Mouse (Mus musculus): ENCODE measurements around the gene Ctnnal1.
A peak's percentile ranks its signal among the peaks of the same experiment; 100 is the strongest.
"Not testable (repeated sequence)": the region's sequence is repeated elsewhere in the genome, so short reads cannot be mapped to it uniquely, and the experiment has no call there.

Gene Ctnnal1

GRCm38 (mm10) chr4:56865003-56865511 lies at the start of gene Ctnnal1:
Ctnnal1 (minus strand) TSS chr4:56865188.
- DNase-seq, result peak; percentile 93

GRCm38 (mm10) chr4:56914761-56915160 lies 49.8 kb upstream of the Ctnnal1 start:
- DNase-seq, result no peak

- DNase-seq, result no peak
Observed at GRCm38 (mm10) chr4:56914338-56914737, 49.4 kb upstream of the Ctnnal1 start.

- DNase-seq, result no peak
Observed at GRCm38 (mm10) chr4:56912382-56913001, 47.5 kb upstream of the Ctnnal1 start.

GRCm38 (mm10) chr4:56909568-56909967 lies 44.6 kb upstream of the Ctnnal1 start:
- peak; percentile 39 for DNase-seq

- no peak for DNase-seq
Observed at GRCm38 (mm10) chr4:56907671-56908070, 42.7 kb upstream of the Ctnnal1 start.

- DNase-seq, result no peak
Observed at GRCm38 (mm10) chr4:56906926-56907325, 41.9 kb upstream of the Ctnnal1 start.

- no peak for DNase-seq
Observed at GRCm38 (mm10) chr4:56905507-56905906, 40.5 kb upstream of the Ctnnal1 start.

GRCm38 (mm10) chr4:56901671-56902070 lies 36.7 kb upstream of the Ctnnal1 start:
- DNase-seq, result no peak

GRCm38 (mm10) chr4:56899216-56899615 lies 34.2 kb upstream of the Ctnnal1 start:
- no peak for DNase-seq

- no peak for DNase-seq
Observed at GRCm38 (mm10) chr4:56897511-56897910, 32.5 kb upstream of the Ctnnal1 start.

GRCm38 (mm10) chr4:56894196-56894595 lies 29.2 kb upstream of the Ctnnal1 start:
- DNase-seq, result no peak

GRCm38 (mm10) chr4:56892501-56893115 lies 27.6 kb upstream of the Ctnnal1 start:
- DNase-seq, result no peak

GRCm38 (mm10) chr4:56888483-56888882 lies 23.5 kb upstream of the Ctnnal1 start:
- no peak for DNase-seq

GRCm38 (mm10) chr4:56886286-56886979 lies 21.4 kb upstream of the Ctnnal1 start:
- no peak for DNase-seq

- no peak for DNase-seq
Observed at GRCm38 (mm10) chr4:56880036-56880703, 15.2 kb upstream of the Ctnnal1 start.

- DNase-seq, result no peak
Observed at GRCm38 (mm10) chr4:56878971-56879370, 14.0 kb upstream of the Ctnnal1 start.

- DNase-seq, result not testable (repeated sequence)
Observed at GRCm38 (mm10) chr4:56870541-56870940, 5.6 kb upstream of the Ctnnal1 start.

GRCm38 (mm10) chr4:56867761-56868160 lies 2.8 kb upstream of the Ctnnal1 start:
- DNase-seq, result no peak

GRCm38 (mm10) chr4:56865971-56866370 lies 983 bp upstream of the Ctnnal1 start:
- DNase-seq, result peak; percentile 8

- peak; percentile 65 for DNase-seq
Observed at GRCm38 (mm10) chr4:56864417-56865001, 479 bp downstream of the Ctnnal1 start.

- no peak for DNase-seq
Observed at GRCm38 (mm10) chr4:56864016-56864415, 972 bp downstream of the Ctnnal1 start.

- no peak for DNase-seq
Observed at GRCm38 (mm10) chr4:56861551-56861950, 3.4 kb downstream of the Ctnnal1 start.

All from embryo, embryonic 11 days (tissue).